Mouse (Mus musculus) neutrophil, adult 5-6 weeks (primary cell): ENCODE measurements at regions not wholly inside any gene's neighbourhood (a gene's known extent, or its start where the extent isn't known, plus 50 kb on each side); places are given as distances from the start of the nearest gene placed in this dataset.

Experiments used
- ATAC-seq: fragments of 151-379, 151-347 bp; 2 replicates; pipeline ENCODE4 v1.8.0; 2017; ENCODE audit warnings: mild to moderate bottlenecking, moderate TSS enrichment; ENCODE audit not compliant: insufficient number of reproducible peaks, poor library complexity, low FRiP score, severe bottlenecking; ENCODE audit errors: extremely low read depth

DNA sequence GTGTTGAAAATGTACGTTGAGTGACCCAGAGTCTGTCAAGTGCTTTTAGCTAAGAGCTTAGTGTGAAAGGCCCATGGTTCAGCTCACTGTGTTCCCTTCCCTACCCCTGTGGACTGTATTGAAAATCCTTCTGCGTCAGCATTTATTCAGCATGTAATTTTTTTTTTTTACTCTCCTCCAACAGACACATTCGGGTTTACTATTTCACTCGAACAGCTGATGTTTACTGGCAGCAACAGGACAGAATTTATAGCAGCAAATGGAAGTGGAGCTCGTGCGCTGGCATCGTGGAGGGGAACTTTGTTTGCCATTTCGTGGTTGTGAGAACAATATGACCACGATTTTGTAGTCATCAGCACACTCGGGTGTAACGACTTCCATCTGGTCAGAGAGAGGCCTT is 105.0 kb upstream of the Rnaseh2b start:
- no peak for ATAC-seq

- no peak for ATAC-seq
Measured at GRCm38 (mm10) chr14:62188147-62188885, 104.1 kb upstream of the Rnaseh2b start.

DNA sequence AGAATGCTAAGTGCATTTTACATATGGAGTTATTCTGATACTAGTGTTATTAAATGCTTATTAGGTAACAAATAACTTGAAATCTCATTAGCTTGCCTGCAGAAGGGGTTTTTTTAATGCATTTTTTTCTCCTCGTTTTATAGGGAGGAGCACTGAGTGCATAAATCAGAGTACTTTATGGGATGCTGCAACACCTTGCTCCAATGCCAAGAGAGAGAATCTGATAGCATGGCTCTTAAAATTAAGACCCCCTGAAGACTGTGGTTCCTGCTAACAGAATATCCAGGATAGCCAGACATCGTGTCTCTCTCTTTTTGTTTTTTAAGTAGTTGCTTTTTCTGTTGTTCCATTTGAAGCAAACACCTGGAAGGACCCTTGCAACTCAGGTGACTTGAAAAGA is 100.8 kb upstream of the Rnaseh2b start:
- no peak for ATAC-seq

DNA sequence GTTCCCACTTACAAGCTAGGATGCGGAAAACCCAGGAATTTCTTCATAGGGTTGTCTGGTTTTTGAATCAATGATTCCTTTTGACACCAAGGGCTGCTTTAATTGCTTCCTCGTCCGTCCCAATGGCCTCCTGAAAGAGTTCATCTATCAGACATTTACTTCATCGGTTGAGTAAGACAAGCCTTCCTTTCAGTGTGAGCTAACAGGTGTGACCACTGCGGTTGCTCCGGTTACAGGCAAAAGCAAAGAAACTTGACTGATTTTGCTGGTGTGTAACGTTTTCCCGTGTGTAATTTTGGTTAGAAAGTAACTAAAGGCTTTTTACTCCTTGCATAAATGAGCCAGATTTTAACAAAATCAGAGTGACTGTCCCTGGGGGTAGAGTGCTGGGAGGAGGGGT is 99.6 kb upstream of the Rnaseh2b start:
- ATAC-seq: no peak

DNA sequence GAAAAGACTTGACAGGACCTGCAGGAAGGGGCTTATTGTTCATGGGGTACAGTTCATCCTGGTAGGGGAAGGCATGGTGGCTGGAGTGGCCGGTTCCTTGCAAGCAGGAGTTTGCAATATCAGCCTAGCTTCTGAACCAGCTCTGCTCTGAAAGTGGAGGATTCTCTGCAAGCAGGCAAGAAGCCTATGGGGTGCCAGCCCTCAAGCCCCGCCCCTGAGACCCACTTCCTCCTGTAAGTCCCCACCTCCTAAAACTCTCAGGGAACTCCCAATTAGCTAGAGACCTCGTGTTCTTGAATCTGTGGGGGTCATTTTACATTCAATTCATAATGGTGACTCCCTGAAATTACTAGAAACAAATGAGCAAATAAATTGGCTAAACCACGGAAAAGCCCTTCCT is 99.0 kb upstream of the Rnaseh2b start:
- ATAC-seq: no peak

DNA sequence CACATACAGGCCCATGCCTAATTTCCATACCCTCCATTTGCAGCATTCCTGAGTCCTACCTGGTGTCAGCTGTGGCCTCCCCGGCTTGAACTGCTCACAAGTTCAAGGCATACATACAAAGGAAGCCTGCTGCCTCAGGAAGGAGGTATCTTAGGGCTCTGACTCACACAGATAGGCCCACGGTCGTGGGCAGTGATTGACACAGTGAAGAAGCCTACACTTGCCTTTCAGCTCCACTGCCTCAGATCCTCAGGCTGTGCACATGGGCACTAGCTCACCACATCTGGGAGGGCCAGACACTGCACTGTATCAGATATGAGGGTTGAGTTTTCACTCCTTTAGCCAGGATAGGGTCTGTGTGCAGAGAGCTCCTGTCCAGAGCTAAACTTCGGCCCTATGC is 95.6 kb upstream of the Rnaseh2b start:
- ATAC-seq: no peak

DNA sequence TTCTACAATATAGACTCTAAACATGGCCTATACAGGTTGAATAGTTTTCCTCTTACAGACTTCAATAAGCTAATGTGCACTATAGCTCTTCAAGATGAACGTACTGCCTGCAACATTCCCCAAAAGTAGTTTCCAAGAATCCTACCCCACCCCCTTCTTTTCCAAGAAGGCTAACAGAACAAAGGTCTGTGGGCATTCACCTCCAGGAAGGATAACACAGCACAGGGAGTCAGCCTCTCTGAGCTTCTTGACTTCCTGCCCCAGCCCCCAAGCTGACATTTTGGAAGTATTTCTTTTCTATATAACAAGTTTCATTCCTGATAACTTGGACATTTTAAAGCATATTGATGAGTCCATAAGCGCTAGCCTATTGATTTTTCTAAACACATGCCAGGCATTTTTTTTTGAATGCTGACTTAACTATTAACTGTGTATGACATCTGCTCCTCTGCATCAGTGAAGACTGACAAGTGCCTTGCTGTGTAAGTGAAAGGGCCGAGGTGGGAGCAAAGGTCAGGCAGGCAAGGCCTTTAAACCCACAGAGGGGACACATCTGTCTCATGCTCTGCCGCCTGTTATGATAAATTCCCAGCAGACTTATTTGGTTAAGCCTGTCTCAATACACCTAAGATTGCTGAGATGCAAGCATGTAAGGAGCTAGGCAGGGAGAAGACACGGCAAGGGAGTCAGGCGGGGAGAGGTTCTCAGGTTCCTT is 93.8 kb upstream of the Rnaseh2b start:
- ATAC-seq: no peak

DNA sequence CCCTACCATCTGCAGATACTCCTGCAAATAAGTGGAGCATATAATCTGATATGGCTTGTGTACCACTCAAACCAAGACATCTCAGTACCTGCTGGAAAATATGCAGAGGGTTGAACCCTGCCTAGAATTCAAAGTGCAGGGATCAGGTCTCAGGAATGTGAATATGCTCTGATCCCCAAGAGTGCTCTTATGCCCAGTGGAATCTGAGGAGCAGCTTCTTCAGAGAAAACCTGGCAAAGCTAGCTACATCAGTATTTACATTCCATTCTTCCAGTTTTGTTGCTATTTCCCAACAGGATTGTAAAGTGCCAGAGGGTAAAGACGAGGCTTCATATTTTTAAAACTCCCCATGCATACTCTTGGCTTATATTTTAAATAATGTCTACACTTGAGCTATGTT is 77.3 kb upstream of the Rnaseh2b start:
- ATAC-seq: no peak

GRCm38 (mm10) chr14:62216995-62217394 is 75.4 kb upstream of the Rnaseh2b start:
- ATAC-seq: no peak

DNA sequence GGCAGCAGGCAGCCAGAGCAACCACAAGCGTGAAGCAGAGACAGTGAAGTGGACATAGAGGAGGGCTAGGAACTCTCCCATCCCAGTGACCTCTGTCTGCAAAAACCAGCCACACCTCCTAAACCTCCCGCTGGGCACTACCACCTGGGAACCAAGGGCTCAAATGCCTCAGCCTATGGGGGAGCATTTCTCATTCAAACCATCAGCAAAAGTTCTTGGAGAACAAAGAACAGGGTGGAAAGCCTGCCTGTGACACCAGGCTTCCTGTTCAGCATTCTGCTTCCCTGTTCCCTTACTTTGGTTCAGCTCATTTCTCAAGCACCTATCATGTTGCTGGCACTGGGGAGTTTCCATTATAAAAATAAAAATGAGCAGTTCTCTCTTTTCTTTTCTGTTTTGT is 74.4 kb upstream of the Rnaseh2b start:
- no peak for ATAC-seq

DNA sequence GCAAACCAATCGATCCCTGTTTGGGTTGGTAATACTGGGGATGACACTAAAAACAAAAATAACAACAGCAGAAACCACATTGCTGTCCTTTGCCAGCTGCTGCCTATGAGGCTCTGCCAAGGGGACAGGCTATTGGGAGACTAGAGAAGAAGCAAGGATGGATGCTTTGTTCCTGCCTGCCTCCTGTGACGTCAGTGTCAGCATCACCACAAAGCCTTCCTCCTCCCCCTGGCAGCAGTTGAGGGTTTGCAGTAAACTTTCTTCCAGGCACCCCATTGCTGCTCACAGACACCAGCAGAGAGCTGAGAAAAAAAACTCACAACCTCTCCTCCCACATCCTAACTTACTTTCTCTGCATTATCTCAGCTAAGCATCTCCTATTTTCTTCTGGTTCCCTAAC is 73.7 kb upstream of the Rnaseh2b start:
- ATAC-seq: no peak

DNA sequence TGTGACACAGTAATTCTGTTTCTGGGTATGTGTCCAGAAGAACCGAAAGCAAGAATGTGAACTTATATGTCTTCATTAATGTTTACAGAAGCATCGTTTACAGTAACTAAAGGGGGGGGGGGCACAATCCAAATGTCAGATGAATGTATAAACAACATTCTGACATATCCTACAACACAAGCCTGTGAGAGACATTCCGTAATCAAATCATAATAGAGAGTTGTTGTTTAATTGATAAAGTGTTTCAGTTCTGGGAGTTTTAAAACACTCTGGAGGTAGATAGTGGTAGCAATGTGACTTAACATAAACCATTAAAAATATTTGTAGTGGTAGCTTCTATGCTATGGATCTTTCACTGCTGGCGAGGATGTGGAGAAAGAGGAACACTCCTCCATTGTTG is 71.6 kb upstream of the Rnaseh2b start:
- no peak for ATAC-seq
